Mouse (Mus musculus): Measurements from ENCODE around the gene Pde11a.

The Pde11a gene

GRCm38 (mm10) chr2:76338215-76339156, at the start of gene Pde11a:
Gene Pde11a, minus strand, starts transcription at chr2:76338774.
- peak; percentile 14 to 21 for DNase-seq

- DNase-seq = no peak
Observed at GRCm38 (mm10) chr2:76386531-76386930, 48.0 kb upstream of the Pde11a start.

- DNase-seq = no peak
Observed at GRCm38 (mm10) chr2:76378646-76379045, 40.1 kb upstream of the Pde11a start.

GRCm38 (mm10) chr2:76374544-76375206, 36.1 kb upstream of the Pde11a start:
- DNase-seq = no peak

DNA sequence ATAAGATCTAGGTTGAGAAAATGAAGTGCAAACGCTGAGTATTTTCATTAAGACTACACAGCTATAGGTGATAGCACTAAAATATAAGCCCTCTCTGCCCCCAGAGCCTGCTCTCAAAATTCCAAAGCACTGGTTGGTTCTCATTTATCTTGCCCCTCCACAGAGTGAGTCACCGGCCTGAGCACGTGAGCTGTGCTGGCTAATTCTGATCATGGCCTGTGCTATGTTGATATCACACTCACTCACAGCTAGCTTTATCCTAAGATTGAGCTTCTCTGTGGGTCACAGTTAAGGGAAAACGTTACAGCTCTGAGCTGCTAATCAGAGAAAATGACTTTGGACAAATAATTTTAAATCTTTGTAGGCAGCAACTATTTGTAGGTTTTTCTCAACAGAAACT, 33.7 kb upstream of the Pde11a start:
- no peak for DNase-seq

DNA sequence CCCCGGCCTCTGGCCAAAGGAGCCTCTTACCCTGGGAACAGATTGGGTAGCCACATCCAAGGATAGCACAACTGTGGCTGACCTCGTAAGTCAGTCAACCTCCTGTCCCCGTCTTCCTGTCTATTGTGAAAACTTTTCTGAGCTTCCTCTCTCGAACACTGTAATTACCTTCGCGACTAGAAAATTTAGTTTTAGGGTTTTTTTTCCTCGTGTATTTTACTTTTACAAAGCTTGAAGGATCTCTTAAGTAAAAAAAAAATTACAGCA, 32.0 kb upstream of the Pde11a start:
- DNase-seq = no peak

DNA sequence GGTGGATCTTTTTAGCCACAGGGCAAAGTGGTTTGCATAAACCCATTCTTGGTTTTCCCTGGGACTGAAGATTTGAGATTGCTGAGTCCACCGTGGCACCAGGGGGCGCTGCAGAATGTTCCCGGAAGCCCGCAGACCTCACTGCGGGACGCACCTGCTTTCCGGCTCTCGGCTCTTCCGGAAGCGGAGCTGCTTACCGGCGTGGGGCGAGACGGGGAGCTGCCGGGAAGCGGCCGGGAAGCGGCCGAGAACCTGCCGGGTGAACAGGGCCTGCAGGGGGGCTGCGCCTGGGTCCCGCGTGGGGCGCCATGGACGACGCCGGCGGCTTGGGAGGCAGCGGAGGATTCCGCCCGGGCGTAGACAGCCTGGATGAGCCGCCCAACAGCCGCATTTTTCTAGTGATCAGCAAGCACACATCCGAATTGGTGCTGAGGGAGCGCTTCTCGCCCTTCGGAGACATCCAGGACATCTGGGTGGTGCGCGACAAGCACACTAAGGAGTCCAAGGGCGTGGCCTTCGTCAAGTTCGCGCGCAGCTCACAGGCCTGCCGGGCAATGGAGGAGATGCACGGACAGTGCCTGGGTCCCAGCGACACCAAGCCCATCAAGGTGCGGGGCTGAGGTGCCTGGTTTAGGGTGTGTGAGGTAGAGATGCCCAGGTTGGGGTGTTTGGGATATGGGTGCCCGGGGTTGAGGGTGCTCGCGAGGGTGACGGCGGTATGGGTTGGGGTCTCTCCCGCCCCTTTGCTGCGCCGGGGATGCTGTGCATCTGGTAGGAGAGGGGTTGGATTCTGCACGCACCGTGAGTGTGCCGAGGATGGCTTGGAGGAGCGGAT, 31.5 kb upstream of the Pde11a start, which contains the start of gene Rbm45:
Gene Rbm45 (plus strand): TSS at position 164 of the 835 bp plus-strand sequence.
- DNase-seq = peak; percentile 84 to 87

DNA sequence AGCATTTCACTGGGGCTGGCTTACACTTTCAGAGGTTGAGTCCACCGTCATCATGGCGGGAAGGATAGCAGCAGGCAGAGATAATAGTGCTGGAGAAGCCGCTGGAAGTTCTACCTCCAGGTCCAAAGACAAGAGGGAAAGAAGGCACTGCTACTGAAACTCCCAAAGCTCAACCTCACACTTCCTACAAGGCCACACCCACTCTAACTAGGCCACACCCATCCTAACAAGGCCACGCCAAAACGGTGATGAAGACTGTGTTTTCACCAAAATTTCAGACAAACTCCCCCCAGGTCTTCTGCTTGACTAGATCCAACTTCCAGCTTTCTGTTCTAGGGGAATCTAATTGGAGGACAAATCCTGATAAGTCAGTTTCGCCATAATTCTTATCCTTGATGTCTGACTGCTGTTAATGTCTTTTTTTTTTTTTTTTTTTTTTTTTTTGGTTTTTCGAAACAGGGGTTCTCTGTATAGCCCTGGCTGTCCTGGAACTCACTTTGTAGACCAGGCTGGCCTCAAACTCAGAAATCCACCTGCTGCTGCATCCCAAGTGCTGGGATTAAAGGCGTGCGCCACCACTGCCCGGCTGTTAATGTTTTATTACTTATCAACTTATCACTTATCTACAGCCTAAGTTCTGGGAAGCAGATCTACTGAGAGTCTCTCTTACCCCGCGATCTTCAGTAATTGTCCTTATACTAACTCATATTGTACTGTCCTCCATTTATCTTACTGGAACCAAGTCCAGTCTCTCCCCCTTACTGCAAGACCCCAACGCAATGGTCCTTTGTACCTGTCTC, 30.5 kb upstream of the Pde11a start:
- no peak for DNase-seq

- DNase-seq = peak; percentile 67 to 75
Observed at GRCm38 (mm10) chr2:76367188-76367922, 28.8 kb upstream of the Pde11a start.

DNA sequence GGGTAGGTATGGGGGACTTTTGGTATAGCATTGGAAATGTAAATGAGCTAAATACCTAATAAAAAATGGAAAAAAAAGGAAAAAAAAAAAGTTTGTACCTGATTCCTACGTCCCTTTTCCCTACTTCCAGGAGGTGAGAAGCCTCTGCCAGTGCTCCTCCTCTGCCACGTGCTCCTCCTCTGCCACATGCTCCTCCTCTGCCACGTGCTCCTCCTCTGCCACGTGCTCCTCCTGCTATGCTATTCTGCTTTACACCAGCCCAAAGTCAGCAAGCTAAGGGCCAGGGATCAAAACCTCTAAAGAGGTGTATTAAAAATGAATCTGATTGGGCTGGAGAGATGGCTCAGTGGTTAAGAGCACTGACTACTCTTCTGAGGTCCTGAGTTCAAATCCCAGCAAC, 27.2 kb upstream of the Pde11a start:
- no peak for DNase-seq

DNA sequence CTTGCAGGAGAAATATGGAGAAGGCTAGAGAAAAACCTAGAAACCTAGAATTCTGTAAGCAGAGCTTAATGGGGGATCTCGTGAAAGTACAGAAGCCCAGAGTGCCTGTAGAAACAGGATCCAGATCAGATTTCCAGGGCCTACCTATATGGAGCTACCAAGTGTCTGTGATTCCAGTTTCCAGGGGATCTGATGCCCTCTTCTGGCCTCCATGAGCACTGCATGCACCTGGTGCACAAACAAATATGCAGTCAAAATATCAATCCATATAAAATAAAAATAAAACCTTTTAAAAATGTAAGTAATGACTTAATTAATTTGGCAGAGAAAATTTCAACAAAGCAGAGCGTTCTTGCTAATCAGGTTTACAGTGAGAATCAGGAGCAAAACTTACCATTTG, 23.5 kb upstream of the Pde11a start:
- no peak for DNase-seq

DNA sequence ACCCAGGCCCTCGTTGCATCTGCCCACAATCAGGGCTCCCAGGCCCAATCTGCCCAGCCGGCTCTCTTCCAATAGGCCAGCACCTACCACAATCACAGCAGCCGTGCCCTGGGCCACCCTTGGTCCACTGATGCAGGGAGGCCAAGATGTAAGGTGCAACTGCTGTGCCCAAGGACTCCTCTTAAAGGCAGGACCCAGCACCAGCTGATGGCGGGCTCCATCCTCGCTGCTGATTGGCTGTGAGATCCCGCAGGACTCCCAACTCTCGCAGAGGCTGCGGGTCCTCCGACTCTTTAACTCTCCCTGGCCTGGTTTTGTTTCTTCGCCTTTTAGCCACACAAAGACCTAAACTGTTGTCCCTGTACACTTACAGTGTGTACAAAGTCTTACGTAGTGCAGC, 21.7 kb upstream of the Pde11a start, which contains the start of gene Cyct:
Gene Cyct (minus strand): TSS at position 225 of the 400 bp plus-strand sequence.
- DNase-seq = no peak

- DNase-seq = no peak
Observed at GRCm38 (mm10) chr2:76347839-76348238, 9.3 kb upstream of the Pde11a start.

- DNase-seq = no peak
Observed at GRCm38 (mm10) chr2:76342146-76342545, 3.6 kb upstream of the Pde11a start.

- DNase-seq = no peak
Observed at GRCm38 (mm10) chr2:76334596-76334995, 4.0 kb downstream of the Pde11a start.

DNA sequence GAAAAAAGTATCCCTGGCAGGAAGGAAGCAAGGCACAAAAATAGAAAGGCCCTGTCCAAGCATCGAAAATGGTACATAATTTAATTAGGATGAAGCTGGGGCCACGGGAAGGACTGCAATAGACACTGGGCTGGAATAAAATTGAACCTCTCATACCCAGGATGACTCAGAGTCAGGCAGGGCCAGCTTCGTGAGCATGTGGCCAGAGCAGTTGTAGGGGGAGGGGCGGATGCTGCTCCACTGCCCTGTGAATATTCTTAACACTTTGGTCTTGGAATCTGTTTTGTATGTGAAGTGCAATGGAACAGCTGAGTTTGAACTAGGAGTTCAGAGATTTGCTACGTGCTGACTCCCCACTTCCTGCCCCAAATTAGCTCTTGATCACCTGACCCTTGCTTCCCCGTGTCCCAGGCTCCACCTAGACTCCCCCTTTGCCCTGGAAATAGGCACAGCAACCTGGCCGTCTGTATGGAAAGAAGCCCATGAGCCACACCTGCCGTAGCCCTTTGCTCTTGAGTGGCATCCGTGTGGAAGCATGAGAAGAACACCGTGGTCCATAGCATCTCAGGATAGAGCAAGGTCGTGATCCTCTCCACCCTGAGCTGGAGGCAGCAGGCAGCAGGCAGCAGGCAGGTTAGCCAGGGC, 6.3 kb downstream of the Pde11a start:
- no peak for DNase-seq

- DNase-seq = no peak
Observed at GRCm38 (mm10) chr2:76330081-76330480, 8.5 kb downstream of the Pde11a start.

DNA sequence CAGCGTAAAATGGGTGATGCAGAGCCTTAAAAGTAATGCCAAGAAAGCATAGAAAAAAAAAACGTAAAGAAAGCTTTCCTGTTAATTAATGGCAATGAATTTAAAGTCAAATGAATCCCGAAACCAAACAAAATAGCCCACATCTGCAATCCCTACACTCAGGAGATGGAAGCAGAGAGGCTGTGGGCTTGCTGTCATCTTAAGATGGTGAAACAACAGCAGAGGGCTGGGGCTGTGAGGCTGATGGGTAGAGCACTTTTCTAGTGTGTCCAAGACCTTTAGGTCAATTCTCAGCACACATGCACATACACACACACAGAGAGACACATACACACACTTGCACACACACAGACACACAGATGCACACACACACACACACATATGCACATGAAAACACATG, 12.4 kb downstream of the Pde11a start:
- no peak for DNase-seq

- DNase-seq = no peak
Observed at GRCm38 (mm10) chr2:76324463-76324862, 14.1 kb downstream of the Pde11a start.

GRCm38 (mm10) chr2:76323185-76323875, 15.2 kb downstream of the Pde11a start:
- no peak for DNase-seq
